18 mouse cellular contexts compared by ENCODE assay signal in genomic region chr16:52086793-52087450, GRCm38 (mm10). TPM values are rescaled to one million over a fixed set of nuclear protein-coding genes. Genes with fewer than 3 reads are reported as not detected.
DNase-seq lines count a peak whose midpoint lies in the region; ATAC-seq lines count a peak whose summit lies in the region.
"Had no signal": no experiment of that assay in that cellular context is flagged by ENCODE, and none has a peak within 500 bp of the region (broad histone marks: within the 10 kb centered on the region; RNA-seq: fewer than 3 reads in every experiment).

No protein-coding gene starts in this region.

- H3K9ac ChIP-seq in hindbrain, embryonic 14.5 days, result no peak overlapping the region
- H3K9ac ChIP-seq in hindbrain, embryonic 12.5 days, result no peak overlapping the region
- no peak overlapping the region for H3K9ac ChIP-seq in neural tube, embryonic 14.5 days (replicated peaks; ENCODE audit: low read depth, low read length)
- no peak overlapping the region for H3K9ac ChIP-seq in neural tube, embryonic 15.5 days (replicated peaks)
- H3K9ac ChIP-seq: embryonic facial prominence, embryonic 13.5 days; liver, postnatal 0 days had no signal

- 0 out of 2 replicates have a peak, but pooled peaks have one; percentile 21 for ATAC-seq in hindbrain, embryonic 14.5 days (ENCODE audit: low FRiP score)
- no peak for ATAC-seq in hindbrain, embryonic 12.5 days (ENCODE audit: low FRiP score)
- 0 out of 2 replicates have a peak, but pooled peaks have one; percentile 48 for ATAC-seq in neural tube, embryonic 14.5 days (ENCODE audit: low read depth)
- ATAC-seq in neural tube, embryonic 15.5 days (ENCODE audit: low FRiP score), result no peak
- peak; percentile 35 for ATAC-seq in activated CD4-positive, CD25-positive, alpha-beta regulatory T cell, adult 4 months
- peak; percentile 16; the same call in 1 of the 2 replicates for ATAC-seq in megakaryocyte, adult 5-6 weeks (ENCODE audit: poor library complexity, severe bottlenecking)
- ATAC-seq: liver, postnatal 0 days had no signal

- H3K9me3 ChIP-seq in hindbrain, embryonic 14.5 days (ENCODE audit: control insufficient read depth, low read length), result no peaks in the 10 kb centered on the region
- H3K9me3 ChIP-seq in hindbrain, embryonic 12.5 days (replicated peaks), result no peaks in the 10 kb centered on the region
- no peaks in the 10 kb centered on the region for H3K9me3 ChIP-seq in neural tube, embryonic 14.5 days (ENCODE audit: control insufficient read depth, low read length)
- no peaks in the 10 kb centered on the region for H3K9me3 ChIP-seq in neural tube, embryonic 15.5 days (replicated peaks)
- H3K9me3 ChIP-seq: embryonic facial prominence, embryonic 13.5 days; midbrain, embryonic 10.5 days had no signal

- H3K4me2 ChIP-seq in hindbrain, embryonic 14.5 days (replicated peaks), result no peak overlapping the region
- H3K4me2 ChIP-seq in hindbrain, embryonic 12.5 days (replicated peaks), result no peak overlapping the region
- no peak overlapping the region for H3K4me2 ChIP-seq in neural tube, embryonic 14.5 days (ENCODE audit: low read depth, low read length)
- no peak overlapping the region for H3K4me2 ChIP-seq in neural tube, embryonic 15.5 days
- H3K4me2 ChIP-seq: embryonic facial prominence, embryonic 13.5 days had no signal

- H3K27me3 ChIP-seq in hindbrain, embryonic 14.5 days (ENCODE audit: control insufficient read depth, insufficient read depth, low read length), result no peaks in the 10 kb centered on the region
- no peaks in the 10 kb centered on the region for H3K27me3 ChIP-seq in hindbrain, embryonic 12.5 days
- no peaks in the 10 kb centered on the region for H3K27me3 ChIP-seq in neural tube, embryonic 14.5 days (ENCODE audit: control insufficient read depth, insufficient read depth, low read length)
- no peaks in the 10 kb centered on the region for H3K27me3 ChIP-seq in neural tube, embryonic 15.5 days (replicated peaks)
- H3K27me3 ChIP-seq: CH12.LX; embryonic facial prominence, embryonic 13.5 days had no signal

- H3K4me1 ChIP-seq in hindbrain, embryonic 14.5 days (replicated peaks; ENCODE audit: control insufficient read depth, insufficient read depth, low read length), result no peaks in the 10 kb centered on the region
- H3K4me1 ChIP-seq in hindbrain, embryonic 12.5 days, result no peaks in the 10 kb centered on the region
- no peaks in the 10 kb centered on the region for H3K4me1 ChIP-seq in neural tube, embryonic 14.5 days (ENCODE audit: control insufficient read depth, insufficient read depth, low read length)
- peaks cover 3% of the 10 kb centered on the region; the same call in 1 of the 2 replicates for H3K4me1 ChIP-seq in neural tube, embryonic 15.5 days
- H3K4me1 ChIP-seq: embryonic facial prominence, embryonic 13.5 days; midbrain, embryonic 10.5 days had no signal

- no peak overlapping the region for H3K27ac ChIP-seq in hindbrain, embryonic 14.5 days
- no peak overlapping the region for H3K27ac ChIP-seq in hindbrain, embryonic 12.5 days
- H3K27ac ChIP-seq in neural tube, embryonic 14.5 days (ENCODE audit: low read depth, low read length), result no peak overlapping the region
- H3K27ac ChIP-seq in neural tube, embryonic 15.5 days (replicated peaks), result no peak overlapping the region
- H3K27ac ChIP-seq: embryonic facial prominence, embryonic 13.5 days; midbrain, embryonic 10.5 days had no signal

- DNase-seq in hindbrain, embryonic 14.5 days (ENCODE audit: low spot score), result no peak
- DNase-seq in embryo, embryonic 10.5 days (ENCODE audit: low spot score), result no peak
- DNase-seq: adrenal gland, postnatal 10 days; cerebellum, adult 2 months; heart, postnatal 4 days; kidney, postnatal 4 days; liver; liver, postnatal 0 days; right cerebral cortex, adult 18-20 months; thymus, postnatal 14 days had no signal

- 0 out of 2 replicates have a peak, but pooled peaks cover 4% of the 10 kb centered on the region for H3K36me3 ChIP-seq in hindbrain, embryonic 14.5 days (replicated peaks; ENCODE audit: control insufficient read depth, insufficient read depth)
- H3K36me3 ChIP-seq in hindbrain, embryonic 12.5 days, result no peaks in the 10 kb centered on the region
- no peaks in the 10 kb centered on the region for H3K36me3 ChIP-seq in neural tube, embryonic 14.5 days (ENCODE audit: control insufficient read depth, insufficient read depth, low read length)
- H3K36me3 ChIP-seq in neural tube, embryonic 15.5 days, result peaks cover 5% of the 10 kb centered on the region; the same call in 1 of the 2 replicates

- no peak overlapping the region for H3K4me3 ChIP-seq in hindbrain, embryonic 14.5 days (replicated peaks; ENCODE audit: low read length)
- H3K4me3 ChIP-seq in hindbrain, embryonic 12.5 days, result no peak overlapping the region
- no peak overlapping the region for H3K4me3 ChIP-seq in neural tube, embryonic 14.5 days (ENCODE audit: low read depth, low read length)
- H3K4me3 ChIP-seq in neural tube, embryonic 15.5 days (replicated peaks), result no peak overlapping the region
- H3K4me3 ChIP-seq: embryonic facial prominence, embryonic 13.5 days; midbrain, embryonic 10.5 days had no signal

- 88% methylated on average over 9 of the region's 9 CpGs for WGBS in hindbrain, embryonic 14.5 days
- 89% methylated on average over 9 of the region's 9 CpGs for WGBS in hindbrain, embryonic 12.5 days
- 94% methylated on average over 9 of the region's 9 CpGs for WGBS in neural tube, embryonic 14.5 days
- 92% methylated on average over 9 of the region's 9 CpGs for WGBS in neural tube, embryonic 15.5 days

RNA-seq across cellular contexts. Expression of gene Cblb, which starts 55.9 kb away (rescaled TPM):
- polyA plus RNA-seq in hindbrain, embryonic 14.5 days (2014; fragmentation: Nextera tagmentation; extraction: Ambion mirVana), result 15.6 and 16.8 TPM in 2 replicates
- polyA plus RNA-seq in hindbrain, embryonic 12.5 days (2016; fragmentation: Nextera tagmentation; extraction: Ambion mirVana), result 40.7 and 46.7 TPM in 2 replicates
- 12.4 and 18.2 TPM in 2 replicates for polyA plus RNA-seq in neural tube, embryonic 14.5 days (2014; fragmentation: Nextera tagmentation; extraction: Ambion mirVana)
- polyA plus RNA-seq in neural tube, embryonic 15.5 days (2015; fragmentation: Nextera tagmentation; extraction: Ambion mirVana), result 7.7 and 10.8 TPM in 2 replicates
- 10 to 100 TPM; 37.4 to 38.3 TPM for polyA plus RNA-seq in activated CD4-positive, CD25-positive, alpha-beta regulatory T cell, adult 4 months (2017; shearing (Covaris generic))
- total RNA-seq in megakaryocyte, adult 5-6 weeks (2015), result 21.0 and 24.3 TPM in 2 replicates
- 8.8 and 13.5 TPM in 2 replicates for total RNA-seq in megakaryocyte, adult 5-6 weeks (2017)

Comparison
In these comparisons a context has a peak if more than half of its experiments do, and no peak if none do; other contexts are left out.
1. ATAC-seq: peak in hindbrain, embryonic 14.5 days (single experiment), neural tube, embryonic 14.5 days (single experiment), activated CD4-positive, CD25-positive, alpha-beta regulatory T cell, adult 4 months (single experiment) and megakaryocyte, adult 5-6 weeks (single experiment); none in hindbrain, embryonic 12.5 days (single experiment) and neural tube, embryonic 15.5 days (single experiment).